8 mouse cellular contexts compared by ENCODE assay signal in the genomic region with DNA sequence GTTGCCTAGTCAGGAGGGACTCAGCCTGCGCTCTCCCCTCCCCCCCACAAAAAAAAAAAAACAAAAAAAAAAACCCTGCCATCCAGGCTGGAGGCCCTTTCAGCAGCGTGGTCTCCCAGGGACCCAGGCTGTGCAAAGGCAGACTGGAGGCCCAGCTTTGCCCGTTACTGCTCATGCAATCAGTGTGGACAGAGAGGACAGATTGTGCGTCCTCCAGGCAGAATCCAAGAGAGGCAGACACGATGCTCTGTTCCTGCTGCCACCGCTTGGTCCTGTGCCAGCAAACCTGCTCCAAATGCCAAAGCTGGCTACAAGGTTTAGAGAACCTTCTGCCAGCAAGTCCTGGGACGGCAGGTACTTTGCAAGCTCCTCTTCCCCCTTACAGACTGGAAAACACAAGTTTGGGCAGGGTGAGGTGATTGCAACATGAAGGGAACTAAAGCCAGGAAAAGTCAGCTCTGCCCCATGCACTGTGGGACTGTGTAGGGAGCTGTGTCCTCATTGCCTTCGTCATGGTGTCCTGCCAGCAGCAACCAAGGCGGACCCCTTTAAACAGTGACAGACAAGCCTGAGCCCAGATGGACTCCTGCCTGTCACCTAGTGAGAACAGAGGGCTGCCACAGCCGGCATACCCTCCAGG. TPM values are rescaled to one million over a fixed set of nuclear protein-coding genes. Genes with fewer than 3 reads are reported as not detected.
DNase-seq lines count a peak whose midpoint lies in the region; TF ChIP-seq lines count a peak whose summit lies in the region.

No protein-coding gene starts in this region.

- no peaks in the 10 kb centered on the region for H3K9me3 ChIP-seq in E14TG2a.4 (ENCODE audit: low read length)

- no peak for TF ChIP-seq CTCF in E14TG2a.4 (conservative IDR thresholded peaks at IDR 0.05; ENCODE audit: low read length)

- peak overlapping the region; percentile 55 for H3K4me3 ChIP-seq in E14TG2a.4 (replicated peaks; ENCODE audit: low read length)

- H3K4me1 ChIP-seq in E14TG2a.4 (replicated peaks; ENCODE audit: low read depth, low read length), result peaks cover 17% of the 10 kb centered on the region

- intact Hi-C loops in heart, postnatal 36 days (cut with DNase I), result no loop called here

- no peaks in the 10 kb centered on the region; the same call in 1 of the 2 replicates for H3K27me3 ChIP-seq in E14TG2a.4 (ENCODE audit: insufficient read depth, low read length)

- peak; percentile 22 to 31 for DNase-seq in heart, adult 18-20 months
- DNase-seq in heart, postnatal 36 days, result no peak
- peak; percentile 98 for DNase-seq in cerebellum, postnatal 10 days
- peak; percentile 50 for DNase-seq in layer of hippocampus, adult 9-10 months (ENCODE audit: low spot score)
- DNase-seq in right cerebral cortex, postnatal 4 days, result peak; percentile 70
- no peak for DNase-seq in embryo, embryonic 11 days
- no peak for DNase-seq in thymus, adult 18-20 months

- no peaks in the 10 kb centered on the region for H3K36me3 ChIP-seq in E14TG2a.4 (ENCODE audit: insufficient read depth, low read length)

RNA-seq across cellular contexts. Expression of gene Dusp14, which starts 15.4 kb away (rescaled TPM):
- under 1 TPM in 1 of 2 experiments, not detected in 1; 0.44 TPM for total RNA-seq in heart, adult 18-20 months (2021)
- total RNA-seq in heart, postnatal 36 days (2021), result under 1 TPM; 0.50 to 0.73 TPM

Comparison
In these comparisons a context has a peak if more than half of its experiments do, and no peak if none do; other contexts are left out.
1. DNase-seq: peak in heart, adult 18-20 months (2 of 2), cerebellum, postnatal 10 days (2 of 2), layer of hippocampus, adult 9-10 months (single experiment) and right cerebral cortex, postnatal 4 days (single experiment); none in heart, postnatal 36 days (0 of 2), embryo, embryonic 11 days (single experiment) and thymus, adult 18-20 months (0 of 2).